Mouse (Mus musculus): ENCODE results near the gene Slc25a16.

Gene Slc25a16

DNA sequence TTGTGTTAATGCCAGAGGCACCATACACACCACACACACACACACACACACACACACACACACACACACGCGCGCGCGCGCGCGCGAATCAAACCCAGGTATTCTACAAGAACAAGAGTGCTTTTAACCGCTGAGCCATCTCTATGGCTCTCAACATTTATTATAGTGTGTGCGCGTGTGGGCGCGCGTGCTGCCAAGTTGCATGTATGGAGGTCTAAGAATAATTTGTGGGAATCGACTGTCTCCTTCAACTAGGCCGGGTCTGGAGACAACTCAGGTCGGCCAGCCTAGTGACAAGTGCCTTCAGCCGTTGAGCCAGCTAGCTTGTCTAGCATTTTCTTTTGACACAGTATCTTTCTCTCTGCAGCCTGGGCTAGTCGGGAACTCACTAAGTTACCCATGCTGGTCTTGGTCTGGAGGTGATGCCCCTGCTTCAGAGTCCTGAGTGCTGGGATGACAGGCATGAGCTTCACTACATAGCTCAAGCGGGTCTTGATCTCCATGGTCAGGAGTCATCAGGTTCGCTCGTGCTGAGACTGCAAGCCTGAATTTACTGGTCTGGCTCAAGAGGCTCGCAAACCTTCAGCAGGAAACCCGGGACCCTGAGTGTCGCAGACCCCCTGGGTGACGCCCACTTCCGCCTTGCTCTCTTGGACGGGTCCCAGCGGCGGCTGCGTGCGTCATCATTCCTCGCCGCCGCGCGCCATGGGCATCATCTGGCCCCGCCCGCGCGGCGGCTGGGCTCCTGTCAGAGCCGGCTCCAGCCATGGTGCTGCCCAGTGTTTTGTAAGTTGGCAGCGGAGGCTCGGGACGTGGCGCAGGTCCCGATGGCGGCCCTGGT is at the start of gene Slc25a16:
Gene Slc25a16, plus strand, starts transcription at position 709 of the 841 bp plus-strand sequence.
- DNase-seq: peak; percentile 89

- no peak for DNase-seq
These were observed 45.6 kb upstream of the Slc25a16 start for GRCm38 (mm10) chr10:62874828-62875227.

DNA sequence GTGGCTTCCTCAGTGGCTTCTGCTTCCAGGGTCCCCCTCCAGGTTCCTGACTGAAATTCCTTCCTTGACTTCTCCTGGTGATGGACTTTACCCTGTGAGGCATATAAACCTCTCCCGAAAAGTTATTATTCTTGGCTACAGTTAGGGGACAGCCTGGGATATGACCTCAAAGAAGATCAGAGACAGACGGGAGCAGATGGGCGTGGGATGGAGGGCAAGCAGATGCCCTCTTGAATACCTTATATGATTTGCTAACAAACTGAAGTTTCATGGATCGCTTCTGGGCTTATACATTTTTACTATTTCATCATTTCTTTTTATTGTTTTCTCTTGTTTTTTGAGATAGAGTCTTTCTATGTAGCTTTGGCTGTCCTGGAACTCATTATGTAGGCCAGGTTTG is 44.9 kb upstream of the Slc25a16 start:
- no peak for DNase-seq

- DNase-seq: no peak
These were observed 42.4 kb upstream of the Slc25a16 start for GRCm38 (mm10) chr10:62878056-62878455.

- DNase-seq: no peak
These were observed 39.2 kb upstream of the Slc25a16 start for GRCm38 (mm10) chr10:62881211-62881610.

DNA sequence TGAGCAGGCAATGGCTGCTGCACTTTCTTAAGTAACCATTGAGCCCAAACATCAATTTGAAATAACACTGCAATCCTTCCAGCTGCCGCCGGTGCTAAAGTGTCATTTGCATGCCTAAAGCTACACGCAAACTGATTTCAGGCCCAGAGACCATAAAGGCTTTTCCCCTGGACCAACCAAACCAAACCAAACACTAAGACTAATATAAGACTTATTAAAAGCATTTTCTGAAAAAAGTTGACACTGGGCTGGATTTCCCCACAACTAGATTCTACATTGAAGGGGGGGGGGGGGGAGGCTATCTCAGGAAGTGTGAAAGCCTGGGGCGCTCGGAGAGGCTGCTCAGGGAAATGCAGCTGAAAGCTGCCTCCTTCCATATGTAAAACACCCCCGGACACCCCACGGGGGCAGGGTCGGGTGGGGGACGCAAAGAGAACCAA is 36.5 kb upstream of the Slc25a16 start:
- DNase-seq: no peak

GRCm38 (mm10) chr10:62884517-62884916 is 35.9 kb upstream of the Slc25a16 start:
- no peak for DNase-seq

DNA sequence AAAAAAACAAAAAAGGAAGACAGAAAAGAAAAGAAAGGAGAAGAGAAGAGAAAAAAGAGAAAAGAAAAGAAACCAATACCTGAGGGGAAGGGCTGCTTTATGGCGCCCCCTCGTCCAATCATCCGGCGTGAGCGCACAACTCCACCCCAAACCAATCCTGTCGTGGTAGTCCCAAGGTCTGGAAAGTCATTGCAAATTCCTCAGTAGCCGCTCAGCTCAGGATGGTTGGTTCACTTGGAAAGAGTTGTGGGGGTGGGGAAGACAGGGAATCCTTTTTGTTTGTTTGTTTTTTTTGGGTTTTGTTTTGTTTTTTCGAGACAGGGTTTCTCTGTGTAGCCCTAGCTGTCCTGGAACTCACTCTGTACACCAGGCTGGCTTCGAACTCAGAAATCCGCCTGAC is 35.0 kb upstream of the Slc25a16 start:
- DNase-seq: no peak

- no peak for DNase-seq
These were observed 34.2 kb upstream of the Slc25a16 start for GRCm38 (mm10) chr10:62885969-62886798.

- peak; percentile 62 for DNase-seq
These were observed 33.4 kb upstream of the Slc25a16 start for GRCm38 (mm10) chr10:62886799-62887591.

DNA sequence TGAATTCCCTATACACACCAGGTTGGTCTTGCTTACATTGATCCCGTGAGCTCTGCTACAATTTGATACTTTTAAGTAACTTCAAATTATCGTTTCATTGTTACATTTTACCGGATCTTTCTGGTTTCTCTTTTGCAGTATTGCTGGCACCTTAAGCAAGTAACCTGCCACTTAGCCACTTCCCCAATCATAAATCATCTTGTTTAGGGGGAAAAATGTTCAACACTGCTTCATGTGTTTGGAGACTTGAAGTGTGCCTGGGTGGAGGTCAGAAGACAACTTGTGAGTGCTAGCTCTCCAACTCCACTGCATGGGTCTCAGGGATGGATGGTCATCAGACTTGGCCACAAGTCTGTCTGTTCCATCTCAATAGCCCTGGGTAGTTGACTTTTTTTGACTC is 29.4 kb upstream of the Slc25a16 start:
- DNase-seq: no peak

DNA sequence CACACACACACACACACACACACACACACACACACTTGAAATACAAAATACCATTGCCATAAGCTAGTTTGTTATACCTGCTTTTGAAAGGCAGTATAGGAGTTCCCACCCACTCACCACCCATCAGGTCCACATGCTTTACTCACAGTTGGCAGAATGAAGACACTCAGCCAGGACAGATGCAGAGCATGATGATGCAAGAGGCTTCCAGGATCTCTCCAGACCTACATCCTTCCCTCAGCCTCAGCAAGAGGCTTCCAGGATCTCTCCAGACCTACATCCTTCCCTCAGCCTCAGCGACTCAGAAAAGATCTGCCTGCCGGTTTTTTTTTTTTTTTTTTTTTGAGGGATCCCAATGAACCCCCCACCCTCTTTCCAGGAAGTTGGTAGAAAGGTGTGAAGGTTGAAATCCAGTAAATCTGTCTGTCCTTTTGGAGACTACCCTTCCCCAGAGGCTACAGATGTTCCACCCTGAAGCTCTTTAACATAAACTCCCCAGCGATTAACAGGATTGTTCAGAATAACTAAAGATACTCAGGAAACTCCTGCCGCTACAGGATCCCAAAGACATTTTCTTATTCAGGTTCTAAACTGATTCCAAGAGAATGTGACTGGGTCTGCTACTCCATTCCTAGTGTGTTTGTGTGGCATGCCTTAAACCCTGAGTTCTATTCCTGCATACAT is 27.7 kb upstream of the Slc25a16 start:
- DNase-seq: no peak

- no peak for DNase-seq
These were observed 27.0 kb upstream of the Slc25a16 start for GRCm38 (mm10) chr10:62893356-62893884.

GRCm38 (mm10) chr10:62894447-62894846 is 26.0 kb upstream of the Slc25a16 start:
- no peak for DNase-seq

- DNase-seq: no peak
These were observed 25.0 kb upstream of the Slc25a16 start for GRCm38 (mm10) chr10:62895386-62895785.

DNA sequence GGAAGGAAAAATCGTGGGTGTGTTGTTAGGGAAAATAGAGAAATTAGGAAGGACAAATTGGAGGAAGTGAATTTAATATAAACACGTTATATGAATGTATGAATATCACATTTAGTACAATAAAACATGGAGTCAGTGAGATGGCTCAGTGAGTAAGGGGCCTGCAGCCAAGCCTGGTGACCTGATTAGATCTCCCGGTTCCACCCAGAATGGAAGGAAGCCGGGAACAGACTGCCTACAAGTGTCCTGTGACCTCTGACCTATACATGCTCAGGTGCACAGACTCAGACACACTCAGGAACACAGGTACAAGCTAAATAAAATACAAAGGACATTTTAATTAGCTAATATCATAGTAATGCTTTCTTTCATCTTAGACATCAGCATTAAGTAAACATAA is 24.4 kb upstream of the Slc25a16 start:
- DNase-seq: no peak

GRCm38 (mm10) chr10:62896774-62897173 is 23.7 kb upstream of the Slc25a16 start:
- peak; percentile 34 for DNase-seq

- no peak for DNase-seq
These were observed 23.0 kb upstream of the Slc25a16 start for GRCm38 (mm10) chr10:62897437-62897836.

DNA sequence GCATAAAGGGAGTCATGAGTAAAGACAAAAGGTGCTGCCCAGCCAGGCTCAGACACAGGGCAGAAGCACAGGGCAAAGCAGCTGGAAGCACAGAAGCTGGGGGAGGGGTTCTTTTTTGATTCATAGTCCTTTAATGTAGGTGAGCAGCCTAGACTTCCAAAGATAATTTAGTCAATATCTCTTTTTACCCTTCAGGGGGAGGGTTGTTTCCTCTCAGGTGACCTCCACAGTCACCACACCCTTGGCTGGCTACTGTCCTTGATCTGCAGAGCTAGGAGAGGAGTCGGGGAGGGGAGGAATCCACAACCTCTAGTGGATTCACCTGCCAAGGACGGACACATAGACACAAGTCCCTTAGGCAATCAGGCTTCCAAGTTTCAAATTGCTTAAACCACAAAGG is 22.4 kb upstream of the Slc25a16 start:
- no peak for DNase-seq

GRCm38 (mm10) chr10:62900144-62900543 is 20.3 kb upstream of the Slc25a16 start:
- DNase-seq: no peak

DNA sequence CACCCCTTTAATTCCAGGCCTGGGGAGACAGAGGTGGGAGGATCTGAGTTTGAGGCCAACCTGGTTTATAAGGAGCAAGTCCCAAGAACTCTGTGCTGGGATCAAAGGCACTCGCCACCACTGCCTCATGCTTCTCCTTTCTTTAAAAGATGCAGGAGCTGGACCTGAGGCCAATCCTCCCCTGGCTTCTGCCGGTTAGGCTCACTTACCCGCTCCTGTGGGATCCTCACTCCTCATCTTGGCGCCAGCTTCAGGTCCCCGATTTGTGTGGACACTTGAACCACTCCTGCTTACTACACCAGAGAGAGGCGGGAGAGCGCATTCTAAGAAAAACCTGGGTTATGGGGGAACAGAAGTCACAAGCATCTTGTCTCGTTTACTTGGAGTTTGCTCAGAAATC is 18.6 kb upstream of the Slc25a16 start:
- DNase-seq: no peak

DNA sequence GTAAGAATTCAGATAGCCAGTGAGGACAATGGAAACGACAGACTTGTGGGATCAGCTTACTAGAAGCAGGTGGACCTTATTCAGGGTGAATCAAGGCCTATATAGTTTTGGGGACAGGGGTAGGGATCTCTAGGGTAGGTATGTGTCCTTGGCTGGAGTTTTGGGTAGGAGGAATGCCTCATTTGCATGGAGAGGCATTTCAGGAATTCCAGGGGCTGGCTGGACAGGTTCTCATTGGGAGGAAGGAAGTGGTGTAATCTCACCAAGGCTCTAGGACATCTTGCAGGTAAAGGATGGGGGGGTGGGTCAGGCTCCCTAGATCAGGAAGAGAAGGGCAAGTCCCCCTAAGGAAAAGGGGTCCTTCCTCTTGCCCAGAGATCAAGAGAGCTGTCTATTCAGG is 17.6 kb upstream of the Slc25a16 start:
- peak; percentile 14 for DNase-seq
